Mouse (Mus musculus) lung, adult 2 months (tissue): ENCODE measurements around the gene Atp13a3. TPM values are rescaled to one million over a fixed set of nuclear protein-coding genes. Genes with fewer than 3 reads are reported as not detected.
"Not testable (repeated sequence)": the region's sequence is repeated elsewhere in the genome, so short reads cannot be mapped to it uniquely, and the experiment has no call there.

Experiments used
- DNase-seq: peaks from one replicate; pipeline ENCODE4 v3.0.0; 2022
- H3K4me1 ChIP-seq: fragments of 200-500 bp; 2 replicates; pipeline ENCODE4 v1.6.1; 2011; ENCODE audit warnings: low read length; ENCODE audit not compliant: control insufficient read depth, insufficient read depth
- H3K4me3 ChIP-seq: fragments of 200-500 bp; replicated peaks from 2 replicates; pipeline ENCODE3; 2011; ENCODE audit warnings: low read depth, mild to moderate bottlenecking, control low read depth, low read length; ENCODE audit errors: extremely low read depth
- CTCF ChIP-seq: fragments of 200-500 bp; IDR thresholded peaks from 2 replicates; pipeline ENCODE4 v1.5.1; 2011; ENCODE audit warnings: mild to moderate bottlenecking, low read length, control low read depth; ENCODE audit not compliant: insufficient read depth
- POLR2A ChIP-seq: fragments of 200-500 bp; IDR thresholded peaks from 2 replicates; pipeline ENCODE4 v1.6.1; 2011; ENCODE audit warnings: low read depth, mild to moderate bottlenecking, control low read depth, low read length, borderline replicate concordance; ENCODE audit errors: extremely low read depth
- WGBS: fragments of 180-500 bp; shearing (Covaris S2); methylation state at CpG from one replicate; pipeline ENCODE4 v1.1.7; 2018; 5-methylcytosine and 5-hydroxymethylcytosine counted together
- polyA plus RNA-seq: library from polyadenylated mRNA; depleted of rRNA; stranded (reverse); fragments of >200 nt; gene quantifications from 2 replicates; pipeline ENCODE4 v1.2.3, GENCODE M21; 2012

The Atp13a3 gene
- polyA plus RNA-seq, 1 experiment: 48.1 TPM

- 48% methylated on average over 3 of the region's 3 CpGs for WGBS
- H3K4me1 ChIP-seq: no peaks in the 10 kb centered on the region; the same call in 1 of the 2 replicates
- no peak for DNase-seq
- no peak for TF ChIP-seq CTCF
- no peak for TF ChIP-seq POLR2A
- H3K4me3 ChIP-seq: no peak overlapping the region
Measured at GRCm38 (mm10) chr16:30374266-30374665, 31.5 kb downstream of the Atp13a3 start.

DNA sequence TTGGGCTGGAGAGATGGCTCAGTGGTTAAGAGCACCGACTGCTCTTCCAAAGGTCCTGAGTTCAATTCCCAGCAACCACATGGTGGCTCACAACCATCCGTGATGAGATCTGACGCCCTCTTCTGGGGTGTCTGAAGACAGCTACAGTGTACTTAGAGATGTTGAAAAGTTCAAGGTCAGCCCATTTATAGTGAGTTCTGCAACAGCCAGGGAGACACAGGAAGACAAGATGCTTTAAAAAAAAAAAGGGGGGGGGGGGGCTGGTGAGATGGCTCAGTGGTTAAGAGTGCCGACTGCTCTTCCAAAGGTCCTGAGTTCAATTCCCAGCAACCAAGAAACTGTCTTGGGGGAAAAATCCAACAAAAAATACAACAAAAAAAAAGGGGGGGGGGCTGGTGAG lies 32.5 kb downstream of the Atp13a3 start:
- not testable (repeated sequence) for DNase-seq, H3K4me1 ChIP-seq
- WGBS: 86% methylated on average over 4 of the region's 4 CpGs

DNA sequence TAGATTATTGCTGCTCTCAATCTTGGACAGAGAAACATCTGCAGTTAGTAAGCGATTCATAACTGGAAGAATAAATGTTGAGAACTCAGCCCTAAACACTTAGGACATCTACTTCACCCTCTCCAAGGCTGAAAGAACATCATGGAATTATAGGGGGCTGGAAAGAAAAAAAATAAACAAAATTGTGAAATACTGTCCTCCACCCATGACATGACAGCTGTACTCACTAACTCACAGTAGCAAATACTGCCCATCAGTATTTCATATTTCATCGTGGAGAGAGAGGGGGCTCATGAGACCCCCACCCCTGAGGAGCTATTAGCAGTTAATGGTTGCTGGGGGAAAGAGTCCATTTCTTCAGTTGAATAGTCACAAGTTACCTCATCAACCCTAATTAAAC lies 38.4 kb downstream of the Atp13a3 start:
- 66% methylated on average over 2 of the region's 2 CpGs for WGBS
- no peak for TF ChIP-seq POLR2A
- TF ChIP-seq CTCF: no peak
- Histone ChIP-seq H3K4me1 (no peaks in the 10 kb centered on the region; the same call in 1 of the 2 replicates), H3K4me3 (no peak overlapping the region)
- DNase-seq: no peak

More for the DNA sequence above, 32.5 kb downstream of the Atp13a3 start:
- H3K4me3 ChIP-seq: not testable (repeated sequence)

- Histone ChIP-seq H3K4me3 (no peak overlapping the region), H3K4me1 (no peaks in the 10 kb centered on the region; the same call in 1 of the 2 replicates)
- TF ChIP-seq POLR2A (no peak), CTCF (no peak)
- no peak for DNase-seq
- 85% methylated on average over 6 of the region's 6 CpGs for WGBS
Measured at GRCm38 (mm10) chr16:30364604-30365003, 41.2 kb downstream of the Atp13a3 start.

- no peaks in the 10 kb centered on the region; the same call in 1 of the 2 replicates for H3K4me1 ChIP-seq
- TF ChIP-seq CTCF (no peak), POLR2A (no peak)
- H3K4me3 ChIP-seq: no peak overlapping the region
- DNase-seq: no peak
- WGBS: 83% methylated on average over 3 of the region's 3 CpGs
Measured at GRCm38 (mm10) chr16:30362528-30362927, 43.2 kb downstream of the Atp13a3 start.

GRCm38 (mm10) chr16:30353489-30353888 lies 52.3 kb downstream of the Atp13a3 start:
- not testable (repeated sequence) for H3K4me1 ChIP-seq, DNase-seq
- WGBS: 94% methylated on average over 11 of the region's 11 CpGs

GRCm38 (mm10) chr16:30314236-30314635 lies 91.5 kb downstream of the Atp13a3 start:
- DNase-seq: no peak
- TF ChIP-seq CTCF (peak; percentile 31; the same call in 1 of the 2 replicates), POLR2A (no peak)
- no peak overlapping the region for H3K4me3 ChIP-seq
- peaks cover 5% of the 10 kb centered on the region for H3K4me1 ChIP-seq

More at GRCm38 (mm10) chr16:30353489-30353888, 52.3 kb downstream of the Atp13a3 start:
- H3K4me3 ChIP-seq: not testable (repeated sequence)

DNA sequence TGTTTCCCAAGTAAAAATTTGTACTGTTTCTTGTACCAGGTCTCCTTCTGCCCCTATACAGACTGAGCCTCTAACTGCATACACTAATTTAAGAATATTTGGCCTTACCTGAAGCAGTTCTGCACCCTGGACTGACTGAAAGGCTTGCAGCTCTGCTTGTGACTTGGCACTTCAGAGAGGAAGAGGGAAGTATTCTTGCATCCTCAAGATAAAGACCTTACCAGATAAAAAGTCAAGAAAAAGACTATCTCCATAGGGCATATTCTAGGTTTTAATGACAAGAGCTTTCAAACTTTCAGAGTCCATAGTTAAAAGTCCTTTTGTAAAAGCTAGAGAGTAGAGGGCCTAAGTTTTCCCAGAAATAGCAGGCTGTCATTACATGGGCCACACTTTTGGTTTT lies 95.1 kb downstream of the Atp13a3 start, which contains the start of gene Gp5:
Gene Gp5, minus strand, starts transcription at position 133 of the 400 bp plus-strand sequence.
- H3K4me1 ChIP-seq: peaks cover 10% of the 10 kb centered on the region
- DNase-seq: no peak
- H3K4me3 ChIP-seq: peak within 1 kb of the TSS; percentile 16
- TF ChIP-seq CTCF (no peak), POLR2A (no peak)

DNA sequence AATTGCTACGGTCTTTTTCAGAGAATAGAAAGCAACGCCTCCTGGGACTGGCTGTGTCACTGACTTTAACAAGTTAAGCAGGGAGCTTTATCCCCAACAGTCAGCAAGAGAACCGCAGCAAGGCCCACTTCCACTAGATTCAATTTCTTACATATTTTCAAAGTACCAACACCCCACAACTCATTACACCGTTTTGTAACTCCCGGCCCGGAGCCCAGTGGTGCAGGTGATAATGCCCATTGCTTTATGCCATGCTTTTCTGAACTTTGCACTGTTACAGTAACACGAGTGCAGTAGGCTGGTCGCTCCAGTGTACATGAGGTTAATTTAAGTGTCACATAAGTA lies 95.6 kb downstream of the Atp13a3 start:
- TF ChIP-seq POLR2A (no peak), CTCF (no peak)
- H3K4me1 ChIP-seq: peaks cover 10% of the 10 kb centered on the region
- WGBS: 69% methylated on average over 8 of the region's 8 CpGs
- H3K4me3 ChIP-seq: no peak overlapping the region
- DNase-seq: no peak

DNA sequence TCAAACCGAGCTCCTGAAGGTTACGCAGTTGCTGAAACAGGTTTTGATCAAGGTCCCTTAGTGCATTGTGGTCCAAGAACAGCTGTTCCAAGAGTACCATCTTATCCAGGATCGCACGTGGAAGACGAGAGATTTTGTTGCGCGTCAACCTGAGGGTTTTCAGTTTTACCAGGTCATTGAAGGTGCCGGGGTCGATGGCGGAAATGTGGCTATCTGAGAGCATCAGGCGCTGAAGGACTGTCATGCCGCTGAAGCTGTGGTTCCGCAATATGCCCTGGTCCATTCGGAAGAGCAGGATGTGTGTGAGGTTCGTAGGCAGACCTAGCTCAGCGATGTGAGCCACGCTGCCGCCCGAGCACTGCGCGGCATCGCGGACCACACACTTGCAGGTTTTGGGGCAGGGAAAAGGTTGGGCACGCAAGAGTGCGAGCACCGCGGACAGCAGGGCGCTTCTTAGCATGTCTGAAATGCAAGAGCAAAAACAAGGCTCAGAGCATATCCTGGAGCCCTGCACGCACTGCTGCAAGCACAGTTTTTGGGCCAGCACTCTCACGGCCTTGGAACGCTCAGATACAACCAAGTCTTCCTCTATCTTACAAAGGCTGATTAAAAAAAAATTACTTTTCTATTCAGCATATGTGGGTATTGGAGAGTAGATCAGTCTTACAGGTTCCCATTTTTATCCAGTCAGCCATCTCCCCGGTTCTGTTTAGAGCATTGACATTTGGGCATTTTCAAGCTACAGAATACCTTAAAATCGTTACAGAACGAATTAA lies 96.2 kb downstream of the Atp13a3 start:
- Histone ChIP-seq H3K4me3 (peak overlapping the region; percentile 16), H3K4me1 (peaks cover 10% of the 10 kb centered on the region)
- peak; percentile 13 for DNase-seq
- TF ChIP-seq POLR2A (no peak), CTCF (no peak)
- 12% methylated on average over 34 of the region's 34 CpGs for WGBS
